Mouse (Mus musculus) embryo, embryonic 11 days (tissue): ENCODE data around the gene Tril.

Source experiments
- DNase-seq: peaks from one replicate; pipeline ENCODE4 v3.0.0-alpha.2; 2015

Gene Tril

GRCm38 (mm10) chr6:53820486-53820985 lies at the start of gene Tril:
Tril (minus strand) TSS chr6:53820830.
- peak; percentile 90 for DNase-seq

DNA sequence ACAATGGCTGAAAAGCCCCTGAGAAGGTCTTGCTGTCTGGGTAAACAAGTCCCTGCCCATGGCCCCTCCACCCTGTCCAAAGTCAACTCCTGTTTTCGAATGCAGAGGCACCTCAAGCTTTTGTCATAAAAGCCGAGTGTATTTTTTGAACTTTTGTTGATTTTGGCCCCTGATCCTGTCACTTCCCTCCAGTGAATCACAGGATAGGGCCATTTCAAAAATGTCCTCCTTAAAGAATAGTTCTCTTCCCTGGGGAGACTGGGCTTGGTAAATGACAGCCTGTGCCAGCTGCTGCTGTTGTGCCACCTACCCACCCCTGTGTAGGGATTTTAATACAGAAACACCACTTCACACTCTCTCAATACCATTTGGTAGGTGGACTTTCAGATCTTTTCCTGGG lies 42.4 kb upstream of the Tril start:
- no peak for DNase-seq

GRCm38 (mm10) chr6:53859106-53859505 lies 38.5 kb upstream of the Tril start:
- DNase-seq, result no peak

- DNase-seq, result no peak
Measured at GRCm38 (mm10) chr6:53857822-53858221, 37.2 kb upstream of the Tril start.

GRCm38 (mm10) chr6:53856775-53857174 lies 36.1 kb upstream of the Tril start:
- no peak for DNase-seq

DNA sequence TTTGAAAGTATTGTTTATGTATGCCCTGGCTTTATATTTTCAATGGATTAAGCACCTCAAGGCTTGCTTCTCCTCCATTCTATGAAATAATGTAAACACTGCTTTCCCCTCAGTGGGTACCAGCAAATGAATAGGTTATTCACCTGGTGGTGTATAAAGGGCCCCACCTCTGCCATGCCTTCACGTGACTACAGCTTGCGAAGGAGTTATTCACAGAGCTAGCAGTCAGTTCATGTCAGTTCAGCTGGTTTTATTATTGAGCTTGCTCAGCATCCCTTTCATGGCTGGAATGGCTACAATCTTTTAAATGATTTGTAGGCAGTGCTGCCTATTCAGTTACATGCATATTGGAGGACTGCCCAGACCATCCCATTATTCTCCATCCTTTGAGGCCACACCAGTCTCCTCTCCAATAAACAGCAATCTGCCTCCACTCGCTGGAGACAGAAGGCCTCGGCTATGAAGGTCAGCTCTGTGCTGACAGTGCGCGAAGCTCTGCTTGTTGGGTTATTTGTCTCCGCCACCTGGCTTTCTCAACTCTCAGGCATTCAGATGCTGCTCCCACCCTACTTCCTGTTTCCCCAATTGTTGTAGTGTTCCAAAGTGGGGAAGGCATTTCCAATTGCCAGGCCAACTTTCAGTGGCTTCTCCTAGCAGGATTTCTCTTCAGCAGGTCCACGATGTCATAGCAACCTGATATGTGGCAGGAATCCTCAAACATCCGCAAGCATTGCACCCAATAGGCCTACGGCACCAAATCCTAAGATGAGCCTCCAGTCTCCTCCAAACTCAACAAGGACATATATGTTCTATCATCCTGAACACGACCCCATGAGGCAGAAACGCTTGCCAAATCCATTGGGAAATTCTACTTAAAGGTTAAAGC lies 34.6 kb upstream of the Tril start:
- no peak for DNase-seq

DNA sequence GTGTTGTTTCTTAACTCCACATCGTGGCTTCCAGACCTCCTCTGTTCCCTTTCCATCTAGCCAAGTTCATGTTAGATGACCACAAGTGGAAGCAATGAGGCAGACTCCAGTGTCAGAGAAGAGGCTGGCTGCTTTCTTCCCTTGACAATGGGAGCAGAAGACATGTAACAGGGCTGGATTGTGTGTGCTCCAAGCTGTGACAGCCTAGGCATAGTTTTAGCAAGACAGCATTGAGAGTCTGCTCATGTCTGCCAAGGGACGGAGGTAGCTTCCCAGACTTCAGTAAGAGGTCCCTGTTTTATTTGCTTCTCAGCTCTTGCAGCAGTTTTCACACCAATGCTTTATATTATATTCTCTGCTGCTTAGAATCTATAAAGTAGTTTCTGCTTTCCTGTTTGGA lies 33.6 kb upstream of the Tril start:
- DNase-seq, result no peak

GRCm38 (mm10) chr6:53853546-53853945 lies 32.9 kb upstream of the Tril start:
- no peak for DNase-seq

- DNase-seq, result no peak
Measured at GRCm38 (mm10) chr6:53844626-53845025, 24.0 kb upstream of the Tril start.

GRCm38 (mm10) chr6:53825213-53825612 lies 4.6 kb upstream of the Tril start:
- no peak for DNase-seq

- DNase-seq, result peak; percentile 34
Measured at GRCm38 (mm10) chr6:53821041-53821501, 441 bp upstream of the Tril start.

DNA sequence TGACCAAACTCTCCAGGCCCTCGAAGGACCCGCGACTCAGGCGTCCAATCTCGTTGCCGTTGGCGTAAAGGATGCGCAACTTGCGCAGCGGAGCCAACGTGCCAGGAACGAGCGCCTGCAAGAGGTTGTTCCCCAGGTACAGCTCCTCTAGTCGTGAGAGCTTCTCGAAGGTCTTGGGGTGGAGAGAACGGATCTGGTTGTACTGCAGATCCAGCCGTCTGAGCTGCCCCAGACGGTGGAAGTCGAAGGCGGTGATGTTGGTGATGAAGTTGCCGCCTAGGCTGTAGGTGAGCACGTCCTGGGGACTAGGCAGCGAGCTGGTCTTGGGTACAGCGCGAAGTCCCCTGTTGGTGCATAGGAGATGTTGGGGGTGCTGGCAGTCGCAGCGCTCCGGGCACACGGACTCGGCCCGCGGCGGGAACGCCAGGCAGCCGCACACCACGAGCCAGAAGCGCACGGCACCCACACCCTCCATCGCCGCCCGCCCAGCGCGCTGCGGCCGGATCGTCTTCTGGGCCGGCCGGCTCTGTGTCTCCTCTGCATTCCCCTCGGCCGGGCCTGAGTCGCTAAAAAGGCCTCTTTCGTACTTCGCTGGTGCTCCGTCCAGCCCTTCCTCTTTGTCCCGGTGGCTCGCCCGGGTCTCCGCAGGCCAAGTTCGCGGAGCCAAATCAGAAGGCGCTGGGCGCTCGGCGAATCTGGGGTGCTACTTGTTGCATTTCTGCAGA lies 707 bp downstream of the Tril start:
- peak; percentile 71 for DNase-seq

DNA sequence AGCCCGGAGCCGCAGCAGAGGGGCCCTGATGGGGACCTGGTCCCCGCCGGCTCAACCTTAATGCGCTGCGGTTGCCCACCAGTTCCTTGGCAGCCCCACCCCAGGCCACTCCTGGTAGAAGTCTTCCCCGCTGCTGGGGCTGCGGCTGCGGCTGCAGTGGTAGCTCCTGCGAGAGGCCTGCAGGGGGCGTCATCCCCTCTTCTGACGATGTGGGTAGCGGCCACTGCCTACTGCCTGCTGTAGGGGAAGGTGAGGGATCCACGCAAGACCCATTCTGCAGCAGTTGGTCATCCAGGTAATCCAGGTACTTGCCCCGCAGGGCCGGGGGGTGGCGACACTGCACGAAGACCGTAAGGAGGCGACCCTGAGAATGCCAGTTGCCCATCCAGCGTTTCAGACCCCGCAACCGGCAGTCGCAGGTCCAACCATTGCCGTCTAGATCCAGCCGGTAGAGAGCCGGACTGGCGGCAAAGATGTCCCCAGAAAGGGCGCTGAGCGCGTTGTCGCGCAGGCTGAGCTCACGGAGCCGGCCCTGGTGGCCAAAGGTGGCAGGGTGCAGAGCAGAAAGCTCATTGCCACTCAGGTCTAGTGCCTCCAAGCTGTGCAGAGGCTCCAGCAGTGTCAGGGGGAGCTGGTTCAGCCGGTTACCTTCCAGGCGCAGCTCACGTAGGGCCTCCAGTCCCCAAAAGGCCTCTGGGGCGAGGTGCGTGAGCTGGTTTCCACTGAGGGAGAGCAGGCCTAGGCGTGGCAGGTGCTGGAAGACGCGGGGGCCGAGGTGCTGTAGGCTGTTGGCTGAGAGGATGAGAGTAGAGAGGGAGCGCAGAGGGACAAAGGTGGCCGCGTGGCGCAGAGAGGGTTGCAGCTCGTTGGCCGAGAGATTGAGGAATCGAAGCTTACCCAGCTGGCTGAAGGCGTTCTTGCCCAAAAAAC lies 1.6 kb downstream of the Tril start:
- DNase-seq, result peak; percentile 73

DNA sequence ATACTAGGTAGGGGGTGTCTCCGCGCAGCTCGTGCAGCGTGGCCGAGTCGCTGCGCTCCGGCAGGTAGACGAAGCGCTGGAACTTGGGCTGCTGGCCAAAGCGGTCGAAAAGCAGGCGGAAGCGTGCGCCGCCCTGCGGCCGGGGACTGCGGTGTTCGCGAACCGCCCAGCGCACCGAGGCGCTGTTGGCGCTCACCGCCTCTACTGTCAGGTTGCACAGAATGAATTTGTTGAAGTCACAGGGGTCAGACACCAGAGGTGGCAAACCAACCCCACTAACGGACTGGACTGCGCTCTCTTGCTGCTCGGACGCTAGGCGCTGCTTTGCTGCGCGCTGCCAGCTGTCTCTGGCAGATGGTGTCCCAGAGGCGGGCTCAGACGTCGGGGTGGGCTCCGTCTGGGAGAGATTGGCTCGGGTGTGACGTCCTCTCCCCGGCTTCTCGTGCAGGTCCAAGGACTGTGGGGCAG lies 2.3 kb downstream of the Tril start:
- peak; percentile 84 for DNase-seq

DNA sequence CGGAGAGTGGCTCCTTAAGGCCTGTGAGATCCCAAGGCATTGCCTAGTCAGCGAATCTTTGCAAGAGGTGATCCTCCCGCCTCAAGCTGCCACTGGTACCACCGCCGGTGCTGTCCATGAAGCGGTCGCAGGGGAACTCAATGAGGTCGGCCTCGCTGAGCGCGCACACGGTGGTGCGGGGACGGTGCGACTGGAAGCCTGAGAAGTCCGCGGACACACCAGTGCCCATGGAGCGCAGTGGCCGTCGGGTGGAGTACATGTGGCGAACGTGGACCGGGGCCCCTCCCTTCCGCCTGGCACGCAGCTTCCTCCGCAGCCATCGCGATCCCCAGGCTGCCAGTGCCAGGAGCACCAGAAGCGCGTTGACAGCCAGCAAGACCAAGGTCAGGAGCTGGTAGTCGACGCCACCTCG lies 2.9 kb downstream of the Tril start:
- DNase-seq, result peak; percentile 41

- no peak for DNase-seq
Measured at GRCm38 (mm10) chr6:53816661-53817060, 4.0 kb downstream of the Tril start.

DNA sequence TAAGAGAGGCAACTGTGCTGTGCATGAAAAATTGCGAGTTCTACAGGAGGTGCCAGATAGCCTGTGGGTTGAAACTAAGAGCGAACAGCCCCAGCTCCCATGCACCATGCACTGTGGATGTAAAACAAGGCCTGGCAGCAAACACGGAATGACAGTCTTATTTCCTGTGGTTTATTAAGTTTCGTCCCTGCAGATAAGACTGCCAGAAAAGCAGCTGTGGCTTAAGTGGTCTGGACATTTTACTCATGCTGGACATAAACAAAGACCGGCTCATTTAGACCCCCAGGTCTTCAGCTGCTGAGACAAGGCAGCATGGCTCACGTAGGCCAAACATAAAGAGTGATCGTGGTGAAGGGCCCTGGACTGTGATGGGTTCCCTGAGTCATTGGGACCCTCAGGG lies 4.9 kb downstream of the Tril start:
- no peak for DNase-seq

- no peak for DNase-seq
Measured at GRCm38 (mm10) chr6:53814214-53814613, 6.4 kb downstream of the Tril start.

DNA sequence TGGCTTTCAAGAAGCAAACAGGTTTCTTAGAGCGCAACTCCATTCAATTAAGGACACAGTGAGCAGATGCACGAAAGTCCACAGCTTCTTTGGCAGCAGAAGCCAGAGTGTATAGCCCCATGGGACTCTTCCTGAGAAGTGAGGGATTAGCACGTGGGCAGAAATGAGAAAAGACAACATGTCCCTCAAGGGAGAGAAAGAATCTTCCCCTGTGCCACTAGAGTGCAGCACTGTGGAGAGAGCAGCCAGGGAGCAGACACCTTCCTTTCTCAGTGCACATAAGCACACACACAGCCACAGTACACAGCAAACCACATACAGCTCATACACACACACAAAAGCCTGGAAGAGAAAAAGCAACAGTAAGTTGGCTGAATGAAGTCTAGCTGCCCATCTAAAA lies 8.4 kb downstream of the Tril start:
- no peak for DNase-seq

DNA sequence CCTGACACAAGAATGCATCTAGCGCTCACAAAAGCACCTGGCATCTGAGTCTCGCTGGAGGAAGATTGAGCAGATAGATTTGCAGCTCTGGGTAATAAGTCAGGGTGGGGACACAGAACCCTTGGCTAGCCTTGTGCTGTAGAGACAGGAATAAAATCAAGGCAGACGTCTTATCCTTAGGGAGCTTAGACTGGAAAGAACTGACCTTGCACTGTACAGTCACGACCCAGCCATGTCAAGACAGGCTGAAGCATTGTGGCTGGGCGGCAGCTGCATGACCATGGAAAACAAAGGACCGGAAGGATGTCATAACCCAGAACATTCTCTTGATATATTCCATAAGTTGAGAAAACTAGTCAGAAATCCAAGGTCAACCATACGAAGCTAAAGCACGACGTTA lies 11.8 kb downstream of the Tril start:
- DNase-seq, result no peak

DNA sequence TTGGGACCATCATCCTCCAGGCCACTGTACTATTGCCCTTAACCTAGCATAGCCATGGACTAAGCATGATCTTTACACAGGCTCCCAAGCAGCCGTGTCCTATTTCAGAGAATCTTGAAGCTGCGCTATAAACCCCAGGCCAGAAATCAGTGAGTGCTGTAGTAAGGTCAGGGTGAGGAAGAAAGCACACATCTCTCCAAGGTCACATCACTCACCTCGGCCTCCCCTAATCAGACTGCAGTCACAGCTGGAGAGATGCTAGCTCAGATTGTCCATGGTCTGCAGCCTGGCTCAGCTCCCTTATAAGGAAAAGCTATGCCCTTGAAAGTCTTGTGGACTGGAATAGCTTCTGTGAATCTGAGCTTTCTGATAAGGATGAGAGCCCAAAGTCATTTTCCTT lies 13.4 kb downstream of the Tril start:
- no peak for DNase-seq

DNA sequence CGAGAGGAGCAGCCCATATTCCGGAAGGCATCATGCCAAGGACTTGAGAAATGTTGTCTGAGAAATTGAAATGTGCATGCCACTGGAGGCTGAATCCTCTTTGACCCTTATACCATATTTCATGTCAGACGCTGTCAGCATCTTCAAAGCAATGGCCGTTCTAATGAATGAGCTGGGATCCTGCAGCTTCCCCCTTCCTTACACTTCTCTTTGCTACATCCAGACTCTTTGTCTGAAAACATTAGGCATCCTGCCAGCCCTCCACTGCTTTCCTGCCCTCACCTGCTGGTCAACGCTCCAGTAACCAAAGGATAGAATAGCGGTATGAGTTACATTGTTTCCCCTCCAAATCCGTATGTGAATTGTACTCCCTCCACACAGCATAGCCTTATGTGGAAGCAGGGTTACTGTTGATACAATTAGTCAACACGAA lies 14.0 kb downstream of the Tril start:
- DNase-seq, result peak; percentile 49

DNA sequence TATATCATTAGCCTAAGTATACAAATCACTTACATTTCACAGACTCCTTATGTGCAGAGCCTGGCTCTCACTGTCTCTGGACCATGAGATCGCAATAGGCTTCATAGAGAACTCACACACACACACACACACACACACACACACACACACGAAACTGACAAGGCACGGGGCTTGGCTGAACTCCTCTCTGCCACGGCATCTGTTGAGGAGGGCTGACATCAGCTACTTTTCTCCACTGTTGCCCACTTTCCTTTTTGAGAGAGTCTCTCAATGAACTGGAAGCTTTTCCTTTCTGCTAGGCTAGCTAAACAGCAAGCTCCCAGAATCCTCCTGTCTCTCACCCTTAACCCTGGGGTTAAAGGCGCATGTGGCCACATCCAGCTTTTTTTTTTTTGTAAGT lies 14.6 kb downstream of the Tril start:
- no peak for DNase-seq
